Mouse (Mus musculus) neural tube, embryonic 12.5 days (tissue): ENCODE measurements at regions not wholly inside any gene's neighbourhood (a gene's known extent, or its start where the extent isn't known, plus 50 kb on each side); places are given as distances from the start of the nearest gene placed in this dataset.
"Not testable (repeated sequence)": the region's sequence is repeated elsewhere in the genome, so short reads cannot be mapped to it uniquely, and the experiment has no call there.

Experiments used
- ATAC-seq: fragments of 200-750 bp; cut with Nextera tagmentation; 2 replicates; pipeline ENCODE4 v1.8.0; 2017; ENCODE audit warnings: low read depth, mild to moderate bottlenecking, moderate TSS enrichment, moderate library complexity; ENCODE audit not compliant: low FRiP score
- H3K27ac ChIP-seq: fragments of 300-500 bp; sonication (generic); 2 replicates; pipeline ENCODE4 v1.5.1; 2016
- H3K27me3 ChIP-seq: fragments of 300-500 bp; sonication (generic); replicated peaks from 2 replicates; pipeline ENCODE4 v1.6.1; 2016; ENCODE audit warnings: mild to moderate bottlenecking
- H3K36me3 ChIP-seq: fragments of 300-500 bp; sonication (generic); 2 replicates; pipeline ENCODE4 v1.6.1; 2016; ENCODE audit warnings: mild to moderate bottlenecking
- H3K4me1 ChIP-seq: fragments of 300-500 bp; sonication (generic); 2 replicates; pipeline ENCODE4 v1.6.1; 2016
- H3K4me2 ChIP-seq: fragments of 300-500 bp; sonication (generic); replicated peaks from 2 replicates; pipeline ENCODE4 v1.6.1; 2016; ENCODE audit warnings: mild to moderate bottlenecking
- H3K4me3 ChIP-seq: fragments of 300-500 bp; sonication (generic); 2 replicates; pipeline ENCODE4 v1.5.1; 2016
- H3K9ac ChIP-seq: fragments of 300-500 bp; sonication (generic); 2 replicates; pipeline ENCODE4 v1.6.1; 2016; ENCODE audit warnings: mild to moderate bottlenecking
- H3K9me3 ChIP-seq: fragments of 300-500 bp; sonication (generic); 2 replicates; pipeline ENCODE4 v1.6.1; 2016; ENCODE audit warnings: mild to moderate bottlenecking
- WGBS: fragments of 180-500 bp; shearing (Covaris S2); methylation state at CpG from one replicate; pipeline ENCODE4 v1.1.7; 2016; 5-methylcytosine and 5-hydroxymethylcytosine counted together

- Histone ChIP-seq H3K9me3 (no peaks in the 10 kb centered on the region), H3K4me2 (no peak overlapping the region), H3K27ac (no peak overlapping the region), H3K4me3 (no peak overlapping the region), H3K27me3 (no peaks in the 10 kb centered on the region), H3K4me1 (no peaks in the 10 kb centered on the region), H3K9ac (no peak overlapping the region), H3K36me3 (no peaks in the 10 kb centered on the region)
- 90% methylated on average over 4 of the region's 4 CpGs for WGBS
- no peak for ATAC-seq
These were observed 459.6 kb upstream of the Dab2 start for GRCm38 (mm10) chr15:5839963-5840362.

DNA sequence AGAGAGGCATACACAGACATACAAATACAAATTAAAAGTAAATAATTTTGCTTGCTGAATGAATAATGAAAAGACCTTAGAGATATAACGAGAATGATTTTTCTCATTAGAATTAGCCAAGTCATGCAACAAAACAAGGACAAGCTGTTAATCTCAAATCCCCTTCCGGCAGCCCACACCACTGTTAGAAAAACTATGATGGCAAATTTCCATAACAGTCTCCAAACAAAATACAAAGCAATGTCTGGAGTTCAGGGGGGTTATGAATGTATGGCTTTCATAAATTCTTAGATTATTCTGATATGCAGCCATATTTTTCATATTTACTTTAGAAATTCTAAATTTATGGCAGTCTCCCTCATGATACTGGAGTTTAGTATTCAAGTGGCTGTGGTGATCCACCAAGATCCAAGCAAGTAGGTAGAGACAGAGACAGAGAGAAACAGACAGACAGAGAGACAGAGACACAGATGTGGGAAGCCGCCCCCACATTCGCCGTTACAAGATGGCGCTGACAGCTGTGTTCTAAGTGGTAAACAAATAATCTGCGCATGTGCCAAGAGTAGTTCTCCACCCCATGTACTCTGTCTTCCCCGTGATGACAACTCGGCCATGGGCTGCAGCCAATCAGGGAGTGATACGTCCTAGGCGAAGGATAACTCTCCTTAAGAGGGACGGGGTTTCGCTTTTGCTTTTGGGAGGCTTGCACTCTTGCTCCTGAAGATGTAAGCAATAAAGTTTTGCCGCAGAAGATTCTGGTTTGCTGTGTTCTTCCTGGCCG, 458.0 kb upstream of the Dab2 start:
- 91% methylated on average over 15 of the region's 15 CpGs for WGBS
- not testable (repeated sequence) for H3K27me3 ChIP-seq, H3K36me3 ChIP-seq, H3K4me1 ChIP-seq, H3K4me2 ChIP-seq, H3K9ac ChIP-seq, H3K27ac ChIP-seq, H3K4me3 ChIP-seq, H3K9me3 ChIP-seq, ATAC-seq

GRCm38 (mm10) chr15:5846571-5846970, 453.0 kb upstream of the Dab2 start:
- H3K27me3 ChIP-seq, result no peaks in the 10 kb centered on the region
- no peak overlapping the region for H3K27ac ChIP-seq
- WGBS, result 90% methylated on average over 5 of the region's 5 CpGs
- ATAC-seq, result no peak
- H3K9me3 ChIP-seq, result no peaks in the 10 kb centered on the region
- no peak overlapping the region for H3K4me3 ChIP-seq
- no peak overlapping the region for H3K9ac ChIP-seq
- no peaks in the 10 kb centered on the region for H3K36me3 ChIP-seq
- H3K4me2 ChIP-seq, result no peak overlapping the region
- H3K4me1 ChIP-seq, result no peaks in the 10 kb centered on the region

DNA sequence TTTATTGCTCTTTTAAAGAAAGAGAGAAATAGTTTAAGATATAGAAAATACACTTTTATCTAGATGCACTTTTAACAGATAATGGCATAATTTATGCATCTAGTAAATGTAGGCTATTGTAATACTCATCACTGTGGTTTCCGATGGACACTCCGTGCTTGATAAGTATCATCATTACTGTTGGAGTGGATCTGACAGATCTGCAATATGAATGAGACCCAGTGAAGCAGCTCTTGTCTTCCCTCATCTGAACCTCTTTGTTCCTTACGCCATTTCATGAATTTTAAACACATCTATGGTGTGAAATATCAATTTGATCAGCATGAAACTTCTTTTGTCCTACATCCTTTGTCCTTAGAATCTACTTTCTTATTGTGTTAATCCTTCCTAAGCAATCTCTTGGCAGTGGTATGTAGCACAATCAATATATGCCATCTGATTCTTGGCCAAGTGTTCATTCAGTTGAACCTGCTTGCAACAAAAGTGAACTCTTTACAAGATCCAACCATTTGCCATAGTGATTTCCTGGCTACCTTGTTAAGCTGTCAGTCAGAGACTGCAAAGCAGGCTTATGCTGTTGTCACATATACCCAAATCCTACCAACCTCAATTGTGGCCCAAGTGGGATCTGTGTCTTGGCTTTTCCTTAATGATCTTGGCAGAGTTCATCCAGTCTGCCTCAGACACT, 452.0 kb upstream of the Dab2 start:
- Histone ChIP-seq H3K9ac (no peak overlapping the region), H3K9me3 (no peaks in the 10 kb centered on the region), H3K27me3 (no peaks in the 10 kb centered on the region), H3K27ac (no peak overlapping the region), H3K4me3 (no peak overlapping the region), H3K4me1 (no peaks in the 10 kb centered on the region), H3K36me3 (no peaks in the 10 kb centered on the region), H3K4me2 (no peak overlapping the region)
- ATAC-seq, result no peak
- 67% methylated on average over 3 of the region's 3 CpGs for WGBS

DNA sequence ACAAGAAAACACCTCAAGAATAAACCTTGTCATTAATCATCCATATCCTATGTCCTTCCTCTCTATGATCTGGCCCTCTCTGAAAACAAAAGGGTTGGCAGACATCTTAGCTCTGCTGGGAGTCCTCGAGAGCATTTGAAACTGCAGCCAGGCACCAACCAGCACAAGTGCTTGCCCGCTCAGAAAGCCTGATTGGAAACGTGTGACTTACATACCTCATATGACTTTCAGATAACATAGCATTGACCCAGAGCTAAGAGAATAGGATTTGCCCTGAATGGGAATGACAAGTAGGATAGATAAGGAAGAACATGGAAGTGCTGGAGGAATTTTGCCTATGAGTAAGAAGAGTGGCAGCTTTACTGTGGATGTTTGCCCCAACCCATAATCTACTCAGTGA, 447.1 kb upstream of the Dab2 start:
- H3K4me1 ChIP-seq, result no peaks in the 10 kb centered on the region
- H3K36me3 ChIP-seq, result no peaks in the 10 kb centered on the region
- no peaks in the 10 kb centered on the region for H3K27me3 ChIP-seq
- H3K9me3 ChIP-seq, result no peaks in the 10 kb centered on the region
- no peak overlapping the region for H3K27ac ChIP-seq
- H3K4me3 ChIP-seq, result no peak overlapping the region
- H3K4me2 ChIP-seq, result no peak overlapping the region
- 78% methylated on average over 3 of the region's 3 CpGs for WGBS
- ATAC-seq, result no peak
- H3K9ac ChIP-seq, result no peak overlapping the region

- Histone ChIP-seq H3K27ac (no peak overlapping the region), H3K36me3 (no peaks in the 10 kb centered on the region), H3K4me1 (no peaks in the 10 kb centered on the region), H3K9me3 (no peaks in the 10 kb centered on the region), H3K4me3 (no peak overlapping the region), H3K4me2 (no peak overlapping the region), H3K27me3 (no peaks in the 10 kb centered on the region), H3K9ac (no peak overlapping the region)
- no peak for ATAC-seq
- 80% methylated on average over 12 of the region's 12 CpGs for WGBS
These were observed 430.3 kb upstream of the Dab2 start for GRCm38 (mm10) chr15:5869289-5869688.

GRCm38 (mm10) chr15:5869866-5870265, 429.7 kb upstream of the Dab2 start:
- no peak overlapping the region for H3K27ac ChIP-seq
- H3K27me3 ChIP-seq, result no peaks in the 10 kb centered on the region
- no peaks in the 10 kb centered on the region for H3K9me3 ChIP-seq
- H3K9ac ChIP-seq, result no peak overlapping the region
- H3K4me3 ChIP-seq, result no peak overlapping the region
- 84% methylated on average over 2 of the region's 2 CpGs for WGBS
- H3K36me3 ChIP-seq, result no peaks in the 10 kb centered on the region
- no peaks in the 10 kb centered on the region for H3K4me1 ChIP-seq
- ATAC-seq, result no peak
- H3K4me2 ChIP-seq, result no peak overlapping the region

GRCm38 (mm10) chr15:5872042-5872441, 427.5 kb upstream of the Dab2 start:
- Histone ChIP-seq H3K36me3 (no peaks in the 10 kb centered on the region), H3K4me1 (no peaks in the 10 kb centered on the region), H3K27me3 (no peaks in the 10 kb centered on the region), H3K4me3 (no peak overlapping the region), H3K9me3 (no peaks in the 10 kb centered on the region), H3K9ac (no peak overlapping the region), H3K27ac (no peak overlapping the region), H3K4me2 (no peak overlapping the region)
- ATAC-seq, result no peak
- WGBS, result 80% methylated on average over 3 of the region's 3 CpGs

GRCm38 (mm10) chr15:5877749-5878148, 421.8 kb upstream of the Dab2 start:
- no peak overlapping the region for H3K9ac ChIP-seq
- no peaks in the 10 kb centered on the region for H3K27me3 ChIP-seq
- 85% methylated on average over 5 of the region's 5 CpGs for WGBS
- H3K27ac ChIP-seq, result no peak overlapping the region
- H3K9me3 ChIP-seq, result no peaks in the 10 kb centered on the region
- H3K4me2 ChIP-seq, result no peak overlapping the region
- H3K4me3 ChIP-seq, result no peak overlapping the region
- H3K4me1 ChIP-seq, result no peaks in the 10 kb centered on the region
- no peak for ATAC-seq
- no peaks in the 10 kb centered on the region for H3K36me3 ChIP-seq

GRCm38 (mm10) chr15:5891188-5891587, 408.4 kb upstream of the Dab2 start:
- H3K9ac ChIP-seq, result no peak overlapping the region
- no peaks in the 10 kb centered on the region for H3K9me3 ChIP-seq
- H3K36me3 ChIP-seq, result no peaks in the 10 kb centered on the region
- no peak overlapping the region for H3K4me2 ChIP-seq
- no peak for ATAC-seq
- H3K4me1 ChIP-seq, result no peaks in the 10 kb centered on the region
- no peak overlapping the region for H3K27ac ChIP-seq
- H3K27me3 ChIP-seq, result no peaks in the 10 kb centered on the region
- H3K4me3 ChIP-seq, result no peak overlapping the region
- WGBS, result 92% methylated on average over 3 of the region's 3 CpGs

DNA sequence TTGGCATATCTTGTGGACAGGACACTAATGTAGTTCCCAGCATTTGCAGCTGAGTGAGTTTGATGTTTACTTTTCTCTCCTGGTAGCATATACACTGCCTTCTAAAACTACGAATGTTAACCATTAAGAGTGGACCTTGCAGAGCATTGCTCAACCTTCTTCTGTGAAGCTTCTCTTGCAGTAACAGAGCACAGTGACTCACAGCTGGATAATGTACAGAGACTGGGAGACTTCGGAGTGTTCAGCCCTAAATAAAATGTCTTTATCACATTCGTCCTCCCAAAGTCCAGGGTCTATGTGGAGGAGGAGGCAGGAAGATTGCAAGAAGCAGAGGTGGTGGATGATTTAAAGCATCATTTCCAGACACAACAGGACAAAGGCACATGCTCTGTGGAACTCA, 407.6 kb upstream of the Dab2 start:
- 85% methylated on average over 3 of the region's 3 CpGs for WGBS
- no peaks in the 10 kb centered on the region for H3K4me1 ChIP-seq
- no peak overlapping the region for H3K4me3 ChIP-seq
- ATAC-seq, result no peak
- no peak overlapping the region for H3K4me2 ChIP-seq
- H3K9me3 ChIP-seq, result no peaks in the 10 kb centered on the region
- H3K27ac ChIP-seq, result no peak overlapping the region
- H3K27me3 ChIP-seq, result no peaks in the 10 kb centered on the region
- H3K9ac ChIP-seq, result no peak overlapping the region
- no peaks in the 10 kb centered on the region for H3K36me3 ChIP-seq

GRCm38 (mm10) chr15:5895688-5896470, 403.7 kb upstream of the Dab2 start:
- WGBS, result 85% methylated on average over 5 of the region's 5 CpGs
- not testable (repeated sequence) for H3K27me3 ChIP-seq, H3K9me3 ChIP-seq, ATAC-seq, H3K4me2 ChIP-seq, H3K36me3 ChIP-seq, H3K4me1 ChIP-seq, H3K4me3 ChIP-seq, H3K9ac ChIP-seq, H3K27ac ChIP-seq
